Mouse (Mus musculus) spleen, adult 2 months (tissue): Measurements from ENCODE around the gene Arhgap25. TPM values are rescaled to one million over a fixed set of nuclear protein-coding genes. Genes with fewer than 3 reads are reported as not detected.

ENCODE experiments used
- DNase-seq, 2 experiments: peaks; one replicate each; pipeline versions ENCODE4 v3.0.0 to v3.0.0-alpha.2; 2012 to 2021; ENCODE audit warnings: low spot score in 2 of 2, low read depth in 1 of 2
- H3K27ac ChIP-seq: fragments of 200-500 bp; 2 replicates; pipeline ENCODE4 v1.5.1; 2012; ENCODE audit warnings: low read length, inconsistent platforms; ENCODE audit not compliant: insufficient read depth
- H3K27me3 ChIP-seq: fragments of 200-500 bp; 2 replicates; pipeline ENCODE4 v1.6.1; 2012; ENCODE audit warnings: mild to moderate bottlenecking, moderate library complexity, low read length, inconsistent platforms; ENCODE audit not compliant: control insufficient read depth, insufficient read depth
- H3K36me3 ChIP-seq: fragments of 200-500 bp; 2 replicates; pipeline ENCODE4 v1.6.1; 2012; ENCODE audit warnings: mild to moderate bottlenecking, low read length, inconsistent platforms; ENCODE audit not compliant: control insufficient read depth, insufficient read depth
- H3K4me1 ChIP-seq: fragments of 200-500 bp; 2 replicates; pipeline ENCODE4 v1.6.1; 2011; ENCODE audit warnings: inconsistent platforms; ENCODE audit not compliant: control insufficient read depth, insufficient read depth, insufficient read length
- H3K4me3 ChIP-seq: fragments of 200-500 bp; 2 replicates; pipeline ENCODE4 v1.5.1; 2011; ENCODE audit warnings: mild to moderate bottlenecking, inconsistent platforms; ENCODE audit not compliant: insufficient read depth, insufficient read length; ENCODE audit errors: extremely low read depth
- CTCF ChIP-seq: fragments of 200-500 bp; IDR thresholded peaks from 2 replicates; pipeline ENCODE4 v1.5.1; 2011; ENCODE audit warnings: mild to moderate bottlenecking, inconsistent platforms; ENCODE audit not compliant: insufficient read depth, insufficient read length, insufficient replicate concordance; ENCODE audit errors: extremely low read depth
- POLR2A ChIP-seq: fragments of 200-500 bp; IDR thresholded peaks from 2 replicates; pipeline ENCODE4 v1.6.1; 2011; ENCODE audit warnings: low read depth, low read length, inconsistent platforms
- whole genome bisulfite sequencing: fragments of 180-500 bp; shearing (Covaris S2); methylation state at CpG from one replicate; pipeline ENCODE4 v1.1.7; 2018; 5-methylcytosine and 5-hydroxymethylcytosine counted together
- polyA plus RNA-seq: library from polyadenylated mRNA; depleted of rRNA; stranded (reverse); fragments of >200 nt; gene quantifications from 2 replicates; pipeline ENCODE4 v1.2.3, GENCODE M21; 2012

Gene Arhgap25
- polyA plus RNA-seq, 1 experiment: 17.3 TPM

GRCm38 (mm10) chr6:87499791-87500190 lies 33.3 kb downstream of the Arhgap25 start:
- DNase-seq: peak in 1 of 2 experiments; percentile 61
- H3K36me3 ChIP-seq: no peaks in the 10 kb centered on the region
- peaks cover 60% of the 10 kb centered on the region for H3K4me1 ChIP-seq
- TF ChIP-seq CTCF: no peak
- no peak for TF ChIP-seq POLR2A
- H3K27me3 ChIP-seq: no peaks in the 10 kb centered on the region
- 11% methylated on average over 6 of the region's 6 CpGs for WGBS
- peak overlapping the region; percentile 82 for H3K27ac ChIP-seq
- no peak overlapping the region for H3K4me3 ChIP-seq

DNA sequence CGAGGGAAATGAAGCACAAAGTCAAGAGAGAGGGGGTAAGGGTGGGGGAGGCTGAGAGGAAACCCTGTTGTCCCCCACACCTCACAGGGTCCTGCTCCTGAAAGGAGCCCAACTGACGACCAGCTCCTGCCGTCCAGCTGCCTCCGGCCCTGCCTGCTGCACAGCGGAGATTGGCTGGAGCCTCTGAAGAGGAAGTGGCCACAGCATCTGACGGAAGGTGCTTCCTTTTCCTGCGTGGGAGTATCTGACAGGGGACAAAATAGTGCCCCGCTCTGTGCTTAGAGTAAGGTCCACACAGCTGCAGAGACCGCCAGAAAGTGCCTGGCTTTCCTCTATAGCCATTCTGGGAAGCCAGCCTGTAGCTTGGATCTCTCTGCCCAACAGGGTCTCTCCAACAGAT lies 36.9 kb downstream of the Arhgap25 start:
- peak overlapping the region; percentile 85 for H3K27ac ChIP-seq
- TF ChIP-seq POLR2A: peak; percentile 42
- TF ChIP-seq CTCF: no peak
- peaks cover 34% of the 10 kb centered on the region; the same call in 1 of the 2 replicates for H3K4me1 ChIP-seq
- H3K4me3 ChIP-seq: peak overlapping the region; percentile 66
- peaks cover 14% of the 10 kb centered on the region for H3K36me3 ChIP-seq
- WGBS: 23% methylated on average over 9 of the region's 9 CpGs
- H3K27me3 ChIP-seq: no peaks in the 10 kb centered on the region
- DNase-seq: peak in 1 of 2 experiments; percentile 65

- Histone ChIP-seq H3K4me1 (peaks cover 24% of the 10 kb centered on the region; the same call in 1 of the 2 replicates), H3K27me3 (no peaks in the 10 kb centered on the region), H3K4me3 (peak overlapping the region; percentile 51), H3K36me3 (peaks cover 22% of the 10 kb centered on the region), H3K27ac (peak overlapping the region; percentile 69)
- TF ChIP-seq POLR2A: no peak
- TF ChIP-seq CTCF: no peak
- WGBS: 29% methylated on average over 9 of the region's 9 CpGs
- peak in 1 of 2 experiments; percentile 26 for DNase-seq
Measured at GRCm38 (mm10) chr6:87494339-87494738, 38.7 kb downstream of the Arhgap25 start.

DNA sequence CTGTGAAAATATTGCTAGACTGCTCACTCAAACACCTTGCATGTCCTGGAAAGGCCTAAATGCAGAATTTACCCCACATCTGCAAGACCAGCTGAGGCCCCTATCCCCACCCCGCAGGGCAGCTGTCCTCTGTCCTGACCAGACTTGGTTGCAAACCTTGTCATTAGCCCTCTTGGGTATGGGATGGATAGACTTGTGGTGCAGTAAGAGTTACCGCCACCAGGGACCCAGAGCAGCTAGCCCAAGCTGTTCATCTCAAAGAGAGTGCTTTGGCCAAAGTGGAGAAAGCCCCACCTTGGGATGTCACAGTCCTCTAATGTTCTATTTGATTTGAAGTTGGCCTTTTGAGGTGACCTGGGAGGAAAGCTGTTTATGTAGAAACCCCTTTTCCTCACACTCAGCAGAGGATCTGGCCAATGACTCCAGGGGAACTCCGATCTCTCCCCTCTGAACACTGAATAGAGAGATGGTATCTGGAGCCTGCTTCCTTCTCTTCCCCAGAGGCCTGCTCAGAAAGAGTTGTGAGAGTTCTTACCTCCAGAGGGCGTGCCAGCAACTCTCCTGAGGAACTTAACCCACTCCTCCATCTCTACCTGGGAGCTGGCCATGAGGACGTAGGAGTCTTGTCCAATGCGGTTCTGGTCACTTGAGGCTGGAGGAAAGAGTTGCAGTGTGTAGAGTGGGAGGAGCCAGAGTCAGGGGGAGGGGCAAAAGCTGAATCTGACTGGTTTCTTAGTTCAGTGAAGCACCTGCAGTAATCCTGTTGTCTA lies 45.2 kb downstream of the Arhgap25 start:
- DNase-seq: peak in 1 of 2 experiments; percentile 46
- Histone ChIP-seq H3K4me3 (no peak overlapping the region), H3K27ac (no peak overlapping the region), H3K4me1 (no peaks in the 10 kb centered on the region), H3K36me3 (peaks cover 53% of the 10 kb centered on the region), H3K27me3 (no peaks in the 10 kb centered on the region)
- 80% methylated on average over 6 of the region's 6 CpGs for WGBS
- TF ChIP-seq POLR2A (no peak), CTCF (peak; percentile 29; the same call in 1 of the 2 replicates)

- no peaks in the 10 kb centered on the region for H3K4me1 ChIP-seq
- TF ChIP-seq CTCF: no peak
- TF ChIP-seq POLR2A: no peak
- no peak overlapping the region for H3K27ac ChIP-seq
- DNase-seq: no peak
- H3K27me3 ChIP-seq: no peaks in the 10 kb centered on the region
- H3K36me3 ChIP-seq: peaks cover 50% of the 10 kb centered on the region
- no peak overlapping the region for H3K4me3 ChIP-seq
- WGBS: 86% methylated on average over 5 of the region's 5 CpGs
Measured at GRCm38 (mm10) chr6:87484806-87485205, 48.3 kb downstream of the Arhgap25 start.

DNA sequence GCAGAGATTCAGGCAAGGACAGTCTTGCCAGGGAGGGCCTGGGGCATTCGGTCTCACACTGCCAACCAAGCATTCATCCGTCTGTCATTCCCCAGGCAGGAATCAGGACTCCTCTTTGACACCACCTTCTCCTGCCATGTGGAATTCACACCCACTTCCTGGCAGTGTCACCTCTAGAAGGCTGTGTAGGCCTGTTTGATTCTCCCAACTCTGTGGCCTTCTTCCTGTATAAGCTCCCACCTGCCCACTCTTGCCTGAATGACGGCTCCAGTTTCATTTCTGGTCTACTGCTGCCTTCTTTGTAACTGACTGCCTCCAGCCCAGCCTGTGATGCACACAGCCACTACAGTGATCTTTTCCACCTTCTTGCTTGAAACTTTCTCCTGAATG lies 49.2 kb downstream of the Arhgap25 start:
- H3K4me3 ChIP-seq: no peak overlapping the region
- no peak overlapping the region for H3K27ac ChIP-seq
- H3K36me3 ChIP-seq: peaks cover 48% of the 10 kb centered on the region
- no peak for DNase-seq
- H3K4me1 ChIP-seq: no peaks in the 10 kb centered on the region
- no peak for TF ChIP-seq CTCF
- TF ChIP-seq POLR2A: no peak
- H3K27me3 ChIP-seq: no peaks in the 10 kb centered on the region
- WGBS: 90% methylated on average over 3 of the region's 3 CpGs
